Mouse (Mus musculus) hindbrain, postnatal 0 days (tissue): ENCODE measurements around the gene Magi2. TPM values are rescaled to one million over a fixed set of nuclear protein-coding genes. Genes with fewer than 3 reads are reported as not detected.

Experiments
- ATAC-seq: fragments of 200-750 bp; cut with Nextera tagmentation; 2 replicates; pipeline ENCODE4 v1.8.0; 2017; ENCODE audit warnings: mild to moderate bottlenecking, moderate TSS enrichment, moderate library complexity
- DNase-seq: peaks from one replicate; pipeline ENCODE4 v3.0.0-alpha.2; 2015; ENCODE audit warnings: low spot score
- H3K27ac ChIP-seq: fragments of 300-500 bp; sonication (generic); 2 replicates; pipeline ENCODE4 v1.5.1; 2014; ENCODE audit warnings: mild to moderate bottlenecking
- H3K27me3 ChIP-seq: fragments of 300-500 bp; sonication (generic); 2 replicates; pipeline ENCODE4 v1.6.1; 2014; ENCODE audit warnings: low read length, mixed read lengths; ENCODE audit not compliant: insufficient read depth
- H3K36me3 ChIP-seq: fragments of 300-500 bp; sonication (generic); 2 replicates; pipeline ENCODE4 v1.6.1; 2014; ENCODE audit warnings: low read length, mixed read lengths; ENCODE audit not compliant: insufficient read depth
- H3K4me1 ChIP-seq: fragments of 300-500 bp; sonication (generic); 2 replicates; pipeline ENCODE4 v1.6.1; 2014; ENCODE audit warnings: antibody characterized with exemption, low read length, mixed read lengths; ENCODE audit not compliant: insufficient read depth
- H3K4me2 ChIP-seq: fragments of 300-500 bp; sonication (generic); 2 replicates; pipeline ENCODE4 v1.6.1; 2014; ENCODE audit warnings: low read depth, mild to moderate bottlenecking, low read length, moderate library complexity, mixed read lengths
- H3K4me3 ChIP-seq: fragments of 300-500 bp; sonication (generic); 2 replicates; pipeline ENCODE4 v1.5.1; 2014; ENCODE audit warnings: low read length
- H3K9ac ChIP-seq: fragments of 300-500 bp; sonication (generic); replicated peaks from 2 replicates; pipeline ENCODE4 v1.6.1; 2014; ENCODE audit warnings: mild to moderate bottlenecking, low read length, moderate library complexity, mixed read lengths
- H3K9me3 ChIP-seq: fragments of 300-500 bp; sonication (generic); 2 replicates; pipeline ENCODE4 v1.6.1; 2016; ENCODE audit warnings: low read length, mixed read lengths
- CTCF ChIP-seq: IDR thresholded peaks from 2 replicates; pipeline ENCODE4 v1.5.1; 2016; ENCODE audit warnings: antibody characterized with exemption, control low read depth, low read depth
- WGBS: fragments of 180-500 bp; shearing (Covaris S2); extraction: QIAGEN DNeasy Blood & Tissue Kit; methylation state at CpG from one replicate; pipeline ENCODE4 v1.1.7; 2014; 5-methylcytosine and 5-hydroxymethylcytosine counted together
- polyA plus RNA-seq: library from polyadenylated mRNA; unstranded; fragments of >200 nt; fragmentation: Nextera tagmentation; extraction: Ambion mirVana; gene quantifications from 2 replicates; pipeline ENCODE4 v1.2.1, GENCODE M21; 2015
- total RNA-seq: library from RNA; depleted of rRNA; stranded (reverse); fragments of >200 nt; gene quantifications from 2 replicates; pipeline ENCODE4 v1.2.3, GENCODE M21; 2014

Magi2 gene
- total and polyA plus RNA-seq, 2 experiments from 2014 or later = 17.3 to 45.5 TPM

DNA sequence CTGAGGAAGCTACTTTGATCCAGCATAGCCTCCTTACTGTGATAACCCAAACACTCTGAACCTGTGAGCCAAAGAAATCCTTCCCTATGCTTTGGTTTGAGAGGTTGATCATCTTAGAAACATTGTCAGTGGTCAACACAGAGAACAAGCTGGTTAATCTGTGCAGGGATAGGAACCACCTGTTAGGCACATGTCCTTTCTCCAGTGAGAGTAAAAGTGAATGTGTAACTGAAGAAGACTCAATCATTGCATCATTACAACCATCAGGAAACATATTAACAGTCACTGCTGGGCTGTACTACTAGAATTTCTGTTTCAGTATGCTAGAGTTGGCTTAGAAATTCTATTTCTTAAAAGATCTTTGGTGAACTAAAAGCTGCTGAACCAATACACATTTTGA is 558.5 kb downstream of the Magi2 start:
- H3K4me2 ChIP-seq = no peak overlapping the region
- DNase-seq (no peak), ATAC-seq (no peak)
- H3K27ac ChIP-seq = no peak overlapping the region
- no peaks in the 10 kb centered on the region for H3K4me1 ChIP-seq
- no peaks in the 10 kb centered on the region for H3K9me3 ChIP-seq
- H3K36me3 ChIP-seq = no peaks in the 10 kb centered on the region
- no peak overlapping the region for H3K9ac ChIP-seq
- no peak for TF ChIP-seq CTCF
- no peaks in the 10 kb centered on the region for H3K27me3 ChIP-seq
- no peak overlapping the region for H3K4me3 ChIP-seq

DNA sequence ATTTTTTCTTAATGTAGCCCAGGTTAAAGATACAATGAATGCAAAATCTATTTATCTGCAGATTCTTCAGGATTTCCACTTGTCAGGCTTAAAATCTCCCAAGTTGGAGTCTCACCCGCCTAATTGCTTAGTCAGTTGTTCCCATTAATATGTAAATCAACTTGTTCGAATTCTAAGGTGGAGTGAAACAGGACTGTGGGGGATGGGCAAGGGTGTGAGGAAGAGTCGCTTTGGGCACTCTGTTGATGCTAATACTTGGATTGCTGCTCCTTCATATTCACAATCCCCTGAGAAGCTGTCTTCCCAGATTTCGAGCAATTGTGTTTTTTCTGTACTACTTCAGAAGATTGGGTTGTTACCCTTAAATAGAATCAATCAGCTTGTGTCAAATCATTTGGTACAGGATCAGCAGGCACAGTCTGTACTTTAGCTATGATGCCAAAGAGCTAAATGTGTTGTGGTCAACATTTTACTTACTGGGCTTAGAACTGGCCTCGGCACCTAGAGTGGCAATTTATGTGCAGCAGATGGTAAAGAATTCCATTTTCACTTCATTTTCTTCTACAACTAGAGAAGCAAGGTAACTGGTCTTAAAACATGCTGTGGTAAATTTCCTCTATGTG is 560.8 kb downstream of the Magi2 start:
- Histone ChIP-seq H3K27ac (no peak overlapping the region), H3K36me3 (no peaks in the 10 kb centered on the region), H3K27me3 (no peaks in the 10 kb centered on the region), H3K4me2 (no peak overlapping the region), H3K9ac (no peak overlapping the region), H3K9me3 (peaks cover 6% of the 10 kb centered on the region; the same call in 1 of the 2 replicates), H3K4me3 (no peak overlapping the region), H3K4me1 (no peaks in the 10 kb centered on the region)
- TF ChIP-seq CTCF = no peak
- ATAC-seq (no peak), DNase-seq (no peak)
- 27% methylated on average over 5 of the region's 5 CpGs for WGBS

DNA sequence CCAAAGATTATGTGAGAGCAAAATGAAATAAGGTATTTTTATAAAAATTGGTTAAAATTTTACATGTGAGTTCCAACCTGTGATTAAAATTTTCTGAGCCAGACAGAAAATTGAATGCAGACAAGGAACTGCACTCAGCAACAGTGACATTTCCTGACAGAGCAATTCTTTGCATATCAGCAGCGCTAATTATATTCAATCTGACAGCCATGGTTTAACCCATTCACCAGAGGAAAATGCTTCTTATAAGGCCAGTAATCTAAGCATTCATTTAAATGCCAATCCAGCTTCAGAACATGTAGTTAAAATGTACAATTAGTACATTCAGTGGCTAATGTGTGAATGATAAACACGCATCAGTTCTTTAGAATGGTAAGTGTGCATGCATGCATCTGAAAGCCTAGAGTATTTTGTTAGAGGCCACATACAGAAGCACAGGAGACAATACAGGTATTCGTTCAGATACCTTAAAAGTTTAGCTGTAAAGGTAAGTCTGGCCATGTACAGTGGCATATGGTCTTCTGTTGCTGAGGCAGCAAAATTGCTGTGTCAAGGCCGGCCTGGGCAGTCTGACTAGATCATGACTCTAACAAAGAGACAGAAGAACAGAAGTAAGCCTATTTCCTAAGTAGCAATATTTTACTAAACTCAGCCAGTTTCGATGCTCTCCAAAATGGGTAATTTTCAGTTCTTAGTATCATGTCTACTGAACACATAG is 576.4 kb downstream of the Magi2 start:
- DNase-seq (no peak), ATAC-seq (no peak)
- no peak overlapping the region for H3K9ac ChIP-seq
- H3K4me1 ChIP-seq = no peaks in the 10 kb centered on the region
- no peaks in the 10 kb centered on the region for H3K9me3 ChIP-seq
- no peak overlapping the region for H3K27ac ChIP-seq
- no peak overlapping the region for H3K4me3 ChIP-seq
- H3K27me3 ChIP-seq = no peaks in the 10 kb centered on the region
- H3K36me3 ChIP-seq = no peaks in the 10 kb centered on the region
- 79% methylated on average over 5 of the region's 5 CpGs for WGBS
- TF ChIP-seq CTCF = no peak
- no peak overlapping the region for H3K4me2 ChIP-seq

DNA sequence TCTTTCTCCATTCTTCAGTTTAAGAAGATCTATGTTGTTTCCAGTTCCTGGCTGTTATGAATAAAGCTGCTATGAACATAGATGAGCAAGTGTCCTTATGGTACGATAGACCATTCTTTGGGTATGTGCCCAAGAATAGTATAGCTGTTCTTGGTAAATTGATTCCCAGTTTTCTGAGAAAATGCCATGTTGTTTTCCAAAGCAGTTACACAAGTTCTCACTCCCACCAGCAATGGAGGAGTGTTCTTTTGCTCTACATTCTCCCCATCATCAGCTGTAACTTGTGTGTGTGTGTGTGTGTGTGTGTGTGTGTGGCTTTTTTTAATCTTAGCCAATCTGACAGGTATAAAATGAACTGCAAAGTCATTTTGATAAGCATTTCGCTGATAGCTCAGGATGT is 595.7 kb downstream of the Magi2 start:
- Histone ChIP-seq H3K9me3 (no peaks in the 10 kb centered on the region), H3K4me1 (no peaks in the 10 kb centered on the region), H3K9ac (no peak overlapping the region), H3K36me3 (no peaks in the 10 kb centered on the region), H3K27me3 (no peaks in the 10 kb centered on the region), H3K27ac (no peak overlapping the region), H3K4me2 (no peak overlapping the region), H3K4me3 (no peak overlapping the region)
- ATAC-seq (no peak), DNase-seq (no peak)
- 92% methylated on average over 2 of the region's 2 CpGs for WGBS
- no peak for TF ChIP-seq CTCF

DNA sequence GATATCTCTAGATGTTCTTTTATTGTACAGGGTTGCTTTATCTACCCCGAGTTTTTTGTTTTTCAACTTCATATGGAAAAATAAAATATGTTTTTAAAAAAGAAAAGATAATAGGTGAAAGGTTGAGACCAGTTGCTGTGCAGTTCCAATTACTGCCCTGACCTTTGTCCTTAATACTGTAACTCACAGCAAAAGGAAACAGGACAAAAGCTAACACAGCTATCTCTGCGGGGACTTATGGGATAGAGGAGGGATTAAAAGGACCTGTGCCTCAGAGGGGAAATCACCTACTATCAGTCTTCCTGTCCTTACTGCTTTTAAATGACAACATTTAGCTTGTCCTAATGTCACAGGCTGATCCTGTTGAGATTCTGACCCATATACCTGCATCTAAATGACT is 599.1 kb downstream of the Magi2 start:
- H3K4me1 ChIP-seq = no peaks in the 10 kb centered on the region
- no peaks in the 10 kb centered on the region for H3K9me3 ChIP-seq
- 82% methylated on average over 2 of the region's 2 CpGs for WGBS

DNA sequence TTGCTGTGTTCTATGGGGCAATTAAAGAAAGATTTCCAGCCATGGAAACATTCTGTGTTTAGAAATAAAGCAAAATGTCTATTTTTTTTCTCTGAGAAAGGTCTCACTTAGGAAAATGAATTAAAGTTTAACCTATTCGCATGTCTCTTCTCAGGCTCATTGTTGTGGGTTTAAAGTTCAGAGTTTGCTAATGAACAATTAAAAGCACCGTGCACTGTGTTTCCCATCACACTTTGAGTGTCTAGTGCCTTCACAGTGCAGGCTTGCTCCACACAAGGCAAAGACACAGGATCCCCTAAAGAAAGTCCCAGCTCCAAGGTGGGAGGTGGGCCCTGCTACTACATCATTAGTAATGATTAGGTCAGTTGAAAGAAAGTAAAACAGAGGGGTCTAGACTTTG is 602.5 kb downstream of the Magi2 start:
- Histone ChIP-seq H3K27ac (no peak overlapping the region), H3K9me3 (no peaks in the 10 kb centered on the region), H3K27me3 (no peaks in the 10 kb centered on the region), H3K4me1 (no peaks in the 10 kb centered on the region), H3K36me3 (no peaks in the 10 kb centered on the region), H3K4me3 (no peak overlapping the region), H3K9ac (no peak overlapping the region), H3K4me2 (no peak overlapping the region)
- 80% methylated on average over 2 of the region's 2 CpGs for WGBS
- ATAC-seq (no peak), DNase-seq (no peak)
- TF ChIP-seq CTCF = no peak

More for the DNA sequence above, 599.1 kb downstream of the Magi2 start:
- Histone ChIP-seq H3K27ac (no peak overlapping the region), H3K4me3 (no peak overlapping the region), H3K9ac (no peak overlapping the region), H3K27me3 (no peaks in the 10 kb centered on the region), H3K36me3 (no peaks in the 10 kb centered on the region), H3K4me2 (no peak overlapping the region)
- no peak for ATAC-seq
- TF ChIP-seq CTCF = no peak
- no peak for DNase-seq

DNA sequence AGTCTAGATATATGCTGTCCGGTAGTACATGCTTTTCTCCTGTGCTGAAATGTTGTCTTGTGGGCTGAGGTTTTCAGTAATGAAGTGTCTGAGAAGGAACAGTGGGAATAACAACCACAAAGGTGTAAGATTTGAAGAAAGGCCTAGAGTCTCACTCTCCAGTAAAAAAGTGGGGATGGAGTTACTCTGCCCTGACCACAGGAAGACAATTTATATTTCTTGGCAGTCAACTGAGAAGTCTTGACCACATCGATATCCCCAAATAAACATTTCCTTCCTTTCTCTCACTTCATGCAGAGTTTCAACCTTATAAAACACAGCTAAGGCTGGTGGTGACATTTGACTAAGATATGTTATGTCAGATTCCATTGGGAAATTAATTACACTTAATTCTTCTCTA is 636.0 kb downstream of the Magi2 start:
- no peaks in the 10 kb centered on the region for H3K9me3 ChIP-seq
- no peak for DNase-seq
- 88% methylated on average over 2 of the region's 2 CpGs for WGBS
- H3K4me3 ChIP-seq = no peak overlapping the region
- no peak overlapping the region for H3K27ac ChIP-seq
- no peak for TF ChIP-seq CTCF
- no peaks in the 10 kb centered on the region for H3K27me3 ChIP-seq
- no peak overlapping the region for H3K4me2 ChIP-seq
- H3K9ac ChIP-seq = no peak overlapping the region
- H3K4me1 ChIP-seq = no peaks in the 10 kb centered on the region
- no peak for ATAC-seq
- no peaks in the 10 kb centered on the region for H3K36me3 ChIP-seq
